Mouse (Mus musculus) heart, postnatal 25 days (tissue): ENCODE measurements at regions not wholly inside any gene's neighbourhood (a gene's known extent, or its start where the extent isn't known, plus 50 kb on each side); places are given as distances from the start of the nearest gene placed in this dataset.

Source experiments
- DNase-seq: peaks from one replicate; pipeline ENCODE4 v3.0.0; 2022; ENCODE audit warnings: low spot score
- intact Hi-C: fragments of 180-260 bp; cut with DNase I; formaldehyde crosslinking; loops from one replicate; pipeline ENCODE4 v1.15.1; 2025

GRCm38 (mm10) chr13:28432017-28432416 lies 174.7 kb downstream of the Gm11361 start:
- no peak for DNase-seq
- intact Hi-C loops, result no loop called here

DNA sequence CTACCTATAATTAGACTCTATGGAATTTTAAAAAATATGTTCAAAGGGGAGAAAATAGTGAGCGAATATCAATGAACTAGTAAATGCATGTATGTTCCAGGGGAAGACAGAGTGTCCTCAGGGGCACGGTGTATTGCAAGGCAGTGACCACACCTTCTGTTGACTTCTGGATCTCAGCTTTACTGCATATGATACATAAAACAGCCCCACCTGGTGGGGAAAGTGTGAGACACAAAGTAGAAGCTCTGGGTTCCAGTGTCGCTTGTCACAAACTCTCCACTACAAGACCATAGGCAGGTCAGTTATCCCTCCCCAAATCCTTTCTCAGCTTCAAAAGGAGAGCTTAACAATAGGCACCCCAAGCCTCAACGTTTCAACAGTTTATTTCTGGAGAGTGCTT lies 168.8 kb downstream of the Gm11361 start:
- no peak for DNase-seq
- intact Hi-C loops, result no loop called here

DNA sequence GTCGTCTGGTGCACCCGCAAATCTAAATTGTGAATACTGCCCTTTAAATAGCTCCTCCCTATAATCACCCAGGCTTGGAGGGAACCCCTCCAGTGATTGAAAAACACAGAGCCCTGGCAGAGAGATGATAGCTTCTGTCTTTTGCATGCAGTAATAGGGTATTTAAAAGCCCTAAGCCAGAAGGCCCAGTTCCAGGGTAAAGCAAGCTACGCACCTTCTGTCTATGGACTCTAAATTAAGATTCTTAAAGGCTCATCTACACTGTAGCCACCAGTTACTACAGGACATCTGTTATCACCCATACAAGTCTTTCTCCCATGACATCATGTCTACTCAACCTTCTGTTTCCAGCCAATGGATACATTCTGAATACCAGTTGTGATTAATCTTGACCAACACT lies 167.8 kb downstream of the Gm11361 start:
- no peak for DNase-seq
- intact Hi-C loops, result no loop called here

GRCm38 (mm10) chr13:28424446-28425059 lies 167.2 kb downstream of the Gm11361 start:
- intact Hi-C loops, result no loop called here
- no peak for DNase-seq

GRCm38 (mm10) chr13:28421309-28421708 lies 164.0 kb downstream of the Gm11361 start:
- no peak for DNase-seq
- intact Hi-C loops, result no loop called here

GRCm38 (mm10) chr13:28420636-28421035 lies 163.3 kb downstream of the Gm11361 start:
- intact Hi-C loops, result loop anchor here (1.0 kb wide), 1 partner anchor 513 kb away; no protein-coding TSS in a partner anchor
- no peak for DNase-seq

- no peak for DNase-seq
- intact Hi-C loops, result loop anchor here (1.0 to 10.0 kb wide), 4 partner anchors 82 to 1425 kb away; partner anchors contain the start of gene Sox4
Measured at GRCm38 (mm10) chr13:28419950-28420381, 162.6 kb downstream of the Gm11361 start.

- DNase-seq, result no peak
Measured at GRCm38 (mm10) chr13:28418936-28419681, 161.8 kb downstream of the Gm11361 start.

GRCm38 (mm10) chr13:28417929-28418881 lies 160.9 kb downstream of the Gm11361 start:
- intact Hi-C loops, result loop anchor here (5.0 to 10.0 kb wide), 3 partner anchors 84 to 1427 kb away; partner anchors contain the start of gene Sox4
- DNase-seq, result peak; percentile 17

More at GRCm38 (mm10) chr13:28418936-28419681, 161.8 kb downstream of the Gm11361 start:
- intact Hi-C loops, result loop anchor here (5.0 to 10.0 kb wide), 3 partner anchors 83 to 1426 kb away; partner anchors contain the start of gene Sox4

DNA sequence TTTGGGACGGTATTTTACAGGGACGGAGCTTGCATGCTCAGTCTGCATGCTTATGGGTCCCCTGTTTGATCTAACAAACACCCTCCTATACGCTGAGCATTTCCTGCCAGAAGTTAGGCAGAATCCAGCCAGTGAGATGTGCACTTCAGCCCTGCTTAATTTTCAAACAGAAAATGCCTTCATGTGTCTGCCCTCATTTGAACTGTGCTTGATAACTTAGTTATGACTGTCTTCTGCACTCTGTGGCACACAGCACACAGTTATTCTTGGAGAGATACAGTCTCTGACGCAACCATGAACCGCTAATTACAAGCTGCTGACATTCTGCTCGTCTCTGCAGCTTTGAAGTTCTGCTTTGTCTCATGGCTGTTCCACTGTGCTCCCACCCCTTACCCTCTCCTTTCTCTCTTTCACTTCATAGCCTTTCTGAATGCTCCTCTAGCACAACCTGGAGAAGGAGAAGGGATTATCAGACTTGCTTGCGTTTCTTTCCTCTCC lies 160.2 kb downstream of the Gm11361 start:
- DNase-seq, result no peak
- intact Hi-C loops, result loop anchor here (5.0 to 10.0 kb wide), 3 partner anchors 85 to 1427 kb away; partner anchors contain the start of gene Sox4

DNA sequence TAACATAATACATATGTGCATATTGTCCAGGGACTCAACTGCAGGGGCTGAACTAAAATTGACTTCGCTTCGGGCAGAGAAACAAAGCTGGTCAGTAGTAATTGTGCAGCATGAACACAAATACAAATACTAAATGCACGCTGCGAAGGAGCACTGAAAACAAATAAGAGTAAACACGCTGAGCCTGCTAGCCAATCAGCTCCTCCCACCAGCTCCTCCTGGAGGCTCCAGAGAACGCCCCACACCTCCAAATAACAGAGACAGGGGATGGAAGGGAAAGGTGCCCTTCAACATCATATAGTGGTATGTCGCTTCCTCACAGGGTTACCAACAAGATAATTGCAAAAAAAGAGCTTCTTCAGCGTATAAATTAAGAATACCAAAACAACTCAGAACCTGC lies 159.6 kb downstream of the Gm11361 start:
- intact Hi-C loops, result loop anchor here (5.0 to 10.0 kb wide), 3 partner anchors 85 to 1428 kb away; partner anchors contain the start of gene Sox4
- DNase-seq, result no peak

- no peak for DNase-seq
- intact Hi-C loops, result loop anchor here (5.0 to 10.0 kb wide), 3 partner anchors 86 to 1429 kb away; partner anchors contain the start of gene Sox4
Measured at GRCm38 (mm10) chr13:28416231-28416630, 158.9 kb downstream of the Gm11361 start.

DNA sequence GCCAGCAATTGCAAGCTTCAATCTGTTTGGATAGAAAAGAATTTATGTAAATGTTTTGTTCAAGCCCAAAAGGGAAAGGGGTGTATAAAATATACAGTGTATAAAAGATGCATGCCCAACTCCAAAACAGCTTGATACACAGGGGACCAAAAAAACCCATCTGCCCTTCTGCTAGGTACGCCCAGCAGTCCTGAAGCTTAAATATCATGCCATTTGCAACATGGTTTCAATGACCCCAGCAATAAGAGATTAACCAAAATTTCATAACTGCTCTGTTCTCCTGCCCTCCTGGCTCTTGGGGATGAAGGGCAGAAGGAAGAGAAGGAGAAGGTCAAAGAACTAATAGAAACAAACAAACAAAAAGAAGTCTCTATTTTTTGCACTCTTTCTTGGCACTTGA lies 158.4 kb downstream of the Gm11361 start:
- DNase-seq, result no peak
- intact Hi-C loops, result loop anchor here (5.0 to 10.0 kb wide), 3 partner anchors 87 to 1429 kb away; partner anchors contain the start of gene Sox4

GRCm38 (mm10) chr13:28410324-28410723 lies 153.0 kb downstream of the Gm11361 start:
- intact Hi-C loops, result loop anchor here (10.0 kb wide), 1 partner anchor 1434 kb away; no protein-coding TSS in a partner anchor

DNA sequence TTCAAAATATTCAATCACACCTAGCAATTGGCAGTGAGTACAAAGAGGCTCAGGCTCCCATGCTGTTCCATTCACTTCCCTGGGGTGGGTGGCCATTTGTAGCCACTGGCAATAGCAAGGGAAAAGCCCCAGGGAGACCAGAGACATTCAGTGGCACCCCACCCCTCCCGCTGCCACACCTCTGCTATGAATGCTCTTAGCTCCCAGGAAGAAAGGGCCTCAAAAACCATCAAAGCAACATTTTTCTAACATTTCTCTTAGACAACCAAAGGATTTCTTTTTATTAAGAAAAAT lies 152.2 kb downstream of the Gm11361 start:
- intact Hi-C loops, result no loop called here
- no peak for DNase-seq

More at GRCm38 (mm10) chr13:28410324-28410723, 153.0 kb downstream of the Gm11361 start:
- DNase-seq, result no peak

DNA sequence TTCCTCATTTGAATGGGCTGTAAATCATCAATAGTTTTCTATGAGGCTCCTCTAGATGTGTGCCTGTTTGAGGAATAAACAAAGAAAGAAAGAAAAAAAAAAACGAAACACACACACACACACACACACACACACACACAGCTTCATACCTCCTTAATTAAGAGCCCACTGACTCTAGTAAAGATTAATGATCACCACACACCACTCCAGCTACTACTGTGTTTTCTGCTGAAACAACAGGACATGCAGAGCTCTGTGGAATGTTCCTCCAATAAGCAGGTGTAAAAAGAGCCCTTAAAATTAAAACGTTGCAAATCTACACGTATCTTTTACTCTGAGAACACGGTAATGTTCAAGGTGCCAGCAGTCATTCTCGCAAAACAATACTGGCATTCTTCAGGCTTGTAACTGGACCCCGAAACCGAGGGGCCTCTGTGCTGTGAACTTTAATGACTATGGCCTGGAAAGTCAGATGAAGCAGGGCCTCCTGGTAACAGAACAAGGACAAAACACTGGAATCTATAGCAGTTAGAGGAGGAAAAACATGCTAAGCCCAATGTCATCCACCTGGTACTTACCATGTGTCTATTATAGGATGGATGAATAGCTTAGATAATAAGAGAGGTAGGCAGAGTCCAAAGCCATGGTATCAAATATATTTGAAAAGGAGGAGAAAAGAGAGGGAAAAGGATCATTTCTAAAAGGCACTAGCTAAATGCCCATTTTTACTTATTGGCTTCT lies 151.7 kb downstream of the Gm11361 start:
- intact Hi-C loops, result no loop called here

DNA sequence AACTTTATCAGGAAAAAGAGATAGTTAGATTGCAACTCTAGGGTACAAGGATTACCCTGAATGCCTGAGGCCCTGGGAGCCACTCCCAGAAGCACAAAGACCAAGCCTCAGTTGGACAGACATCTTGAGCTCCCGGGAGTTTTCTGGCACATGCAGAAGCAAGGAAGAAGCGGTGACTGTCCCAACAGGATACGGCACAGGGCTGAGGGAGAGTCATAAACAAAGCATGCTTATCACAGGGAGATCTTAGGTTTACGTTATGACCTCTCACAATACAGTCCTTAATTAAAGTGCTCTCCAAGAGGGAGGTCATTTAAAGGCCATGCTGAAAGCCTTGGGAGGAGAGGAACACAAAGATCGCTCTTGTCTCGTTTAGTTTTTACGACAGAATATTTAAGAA lies 143.1 kb downstream of the Gm11361 start:
- DNase-seq, result no peak
- intact Hi-C loops, result no loop called here

More for the DNA sequence above, 151.7 kb downstream of the Gm11361 start:
- DNase-seq, result no peak
